Mouse (Mus musculus) MEL (cell line): Measurements from ENCODE around the gene B4galnt3. TPM values are rescaled to one million over a fixed set of nuclear protein-coding genes. Genes with fewer than 3 reads are reported as not detected.

ENCODE experiments used
- DNase-seq: peaks from one replicate; pipeline ENCODE4 v3.0.0; 2011; ENCODE audit warnings: low read depth, low spot score
- H3K27ac ChIP-seq: 2 replicates; pipeline ENCODE4 v1.5.1; 2012; ENCODE audit warnings: low read depth, mild to moderate bottlenecking, control low read depth, low read length, moderate library complexity; ENCODE audit not compliant: control insufficient read depth
- H3K27me3 ChIP-seq, 2 experiments: fragments of 150-350 bp in 1 of 2; sonication (generic) in 1 of 2; 2 replicates each; pipeline ENCODE4 v1.6.1; 2012; ENCODE audit warnings: low read length in 2 of 2, mild to moderate bottlenecking in 2 of 2, improper control_type of control experiment in 1 of 2, moderate library complexity in 1 of 2; ENCODE audit not compliant: insufficient read depth in 2 of 2, control insufficient read depth in 1 of 2
- H3K36me3 ChIP-seq, 2 experiments: 2 replicates each; pipeline ENCODE4 v1.6.1; 2012 to 2014; ENCODE audit warnings: low read length in 2 of 2, improper control_type of control experiment in 1 of 2, inconsistent platforms in 1 of 2, mild to moderate bottlenecking in 1 of 2; ENCODE audit not compliant: insufficient read depth in 2 of 2, control insufficient read depth in 1 of 2
- H3K4me1 ChIP-seq, 2 experiments: fragments of 150-350 bp in 1 of 2; sonication (generic) in 1 of 2; 2 replicates each; pipeline ENCODE4 v1.6.1; 2012; ENCODE audit warnings: low read length in 2 of 2, improper control_type of control experiment in 1 of 2, mild to moderate bottlenecking in 1 of 2; ENCODE audit not compliant: insufficient read depth in 2 of 2, control insufficient read depth in 1 of 2
- H3K4me3 ChIP-seq, 2 experiments: fragments of 150-350 bp in 1 of 2; sonication (generic) in 1 of 2; 2 replicates each; pipeline ENCODE4 v1.5.1; 2012; ENCODE audit warnings: low read depth in 2 of 2, low read length in 2 of 2, mild to moderate bottlenecking in 2 of 2, moderate library complexity in 2 of 2, control low read depth in 1 of 2, improper control_type of control experiment in 1 of 2; ENCODE audit not compliant: control insufficient read depth in 1 of 2, insufficient read depth in 1 of 2
- H3K79me2 ChIP-seq: 2 replicates; pipeline ENCODE4 v1.6.1; 2012; ENCODE audit warnings: mild to moderate bottlenecking, low read length, moderate library complexity; ENCODE audit not compliant: control insufficient read depth, poor library complexity, insufficient read depth
- H3K9ac ChIP-seq: 2 replicates; pipeline ENCODE4 v1.6.1; 2012; ENCODE audit warnings: low read depth, mild to moderate bottlenecking, control low read depth, low read length, moderate library complexity; ENCODE audit not compliant: control insufficient read depth, poor library complexity, severe bottlenecking
- H3K9me3 ChIP-seq: fragments of 150-350 bp; sonication (generic); replicated peaks from 2 replicates; pipeline ENCODE4 v1.6.1; 2012; ENCODE audit warnings: mild to moderate bottlenecking, low read length, improper control_type of control experiment, moderate library complexity; ENCODE audit not compliant: insufficient read depth
- BHLHE40 ChIP-seq: IDR thresholded peaks from 2 replicates; pipeline ENCODE4 v1.6.1; 2012; ENCODE audit warnings: low read depth, mild to moderate bottlenecking, inconsistent platforms, low read length, improper control_type of control experiment, borderline replicate concordance
- CHD2 ChIP-seq: IDR thresholded peaks from 2 replicates; pipeline ENCODE4 v1.6.1; 2011; ENCODE audit warnings: low read length, improper control_type of control experiment
- CTCF ChIP-seq, 3 experiments: IDR thresholded peaks in 2 of 3; conservative IDR thresholded peaks in 1 of 3; 2 replicates each; pipeline ENCODE4 v1.5.1; 2011 to 2012; ENCODE audit warnings: low read length in 3 of 3, low read depth in 2 of 3, mild to moderate bottlenecking in 2 of 3, improper control_type of control experiment in 1 of 3, inconsistent platforms in 1 of 3, mixed read lengths in 1 of 3, moderate library complexity in 1 of 3; ENCODE audit not compliant: control insufficient read depth in 1 of 3, insufficient read depth in 1 of 3, poor library complexity in 1 of 3, severe bottlenecking in 1 of 3
- EP300 ChIP-seq, 2 experiments: IDR thresholded peaks; 2 replicates each; pipeline ENCODE4 v1.6.1; 2011; ENCODE audit warnings: improper control_type of control experiment in 2 of 2, low read length in 2 of 2, low read depth in 1 of 2, mild to moderate bottlenecking in 1 of 2
- GATA1 ChIP-seq: IDR thresholded peaks from 2 replicates; pipeline ENCODE4 v1.6.1; 2011; ENCODE audit warnings: low read depth, low read length, improper control_type of control experiment
- HCFC1 ChIP-seq: IDR thresholded peaks from 2 replicates; pipeline ENCODE4 v1.6.1; 2012; ENCODE audit warnings: low read depth, mild to moderate bottlenecking, inconsistent platforms, low read length, improper control_type of control experiment, moderate library complexity
- MEF2A ChIP-seq: IDR thresholded peaks from 2 replicates; pipeline ENCODE4 v1.6.1; 2014; ENCODE audit warnings: low read depth, mild to moderate bottlenecking, inconsistent platforms, low read length, improper control_type of control experiment; ENCODE audit not compliant: poor library complexity, insufficient replicate concordance, severe bottlenecking; ENCODE audit errors: extremely low read depth
- MXI1 ChIP-seq: IDR thresholded peaks from 2 replicates; pipeline ENCODE4 v1.6.1; 2011; ENCODE audit warnings: mild to moderate bottlenecking, low read depth, low read length, improper control_type of control experiment
- NELFE ChIP-seq: IDR thresholded peaks from 2 replicates; pipeline ENCODE4 v1.6.1; 2011; ENCODE audit warnings: low read depth, low read length, improper control_type of control experiment
- NRF1 ChIP-seq: IDR thresholded peaks from 2 replicates; pipeline ENCODE4 v1.6.1; 2014; ENCODE audit warnings: low read depth, mild to moderate bottlenecking, inconsistent platforms, low read length, improper control_type of control experiment, moderate library complexity; ENCODE audit not compliant: poor library complexity, insufficient read depth, severe bottlenecking
- POLR2A ChIP-seq, 2 experiments: IDR thresholded peaks; 2 replicates each; pipeline ENCODE4 v1.6.1; 2011 to 2012; ENCODE audit warnings: low read length in 2 of 2, mild to moderate bottlenecking in 2 of 2, control low read depth in 1 of 2, improper control_type of control experiment in 1 of 2, low read depth in 1 of 2, moderate library complexity in 1 of 2; ENCODE audit not compliant: control insufficient read depth in 1 of 2, insufficient read depth in 1 of 2, poor library complexity in 1 of 2
- POLR2AphosphoS5 ChIP-seq: IDR thresholded peaks from 2 replicates; pipeline ENCODE4 v1.6.1; 2012; ENCODE audit warnings: low read depth, borderline replicate concordance, mild to moderate bottlenecking, inconsistent platforms, low read length, moderate library complexity, mixed read lengths
- RAD21 ChIP-seq: IDR thresholded peaks from 2 replicates; pipeline ENCODE4 v1.6.1; 2011; ENCODE audit warnings: mild to moderate bottlenecking, low read depth, low read length, improper control_type of control experiment
- RCOR1 ChIP-seq: IDR thresholded peaks from 2 replicates; pipeline ENCODE4 v1.6.1; 2012; ENCODE audit warnings: low read depth, mild to moderate bottlenecking, inconsistent platforms, low read length, improper control_type of control experiment
- SIN3A ChIP-seq: IDR thresholded peaks from 2 replicates; pipeline ENCODE4 v1.6.1; 2012; ENCODE audit warnings: low read length, improper control_type of control experiment, inconsistent platforms
- UBTF ChIP-seq: IDR thresholded peaks from 2 replicates; pipeline ENCODE4 v1.6.1; 2012; ENCODE audit warnings: low read depth, mild to moderate bottlenecking, inconsistent platforms, low read length, improper control_type of control experiment, moderate library complexity, borderline replicate concordance; ENCODE audit not compliant: insufficient read depth
- USF2 ChIP-seq, 2 experiments: IDR thresholded peaks; 2 replicates each; pipeline ENCODE4 v1.6.1; 2011 to 2012; ENCODE audit warnings: improper control_type of control experiment in 2 of 2, low read length in 2 of 2, borderline replicate concordance in 1 of 2, inconsistent platforms in 1 of 2, low read depth in 1 of 2, mild to moderate bottlenecking in 1 of 2; ENCODE audit not compliant: insufficient read depth in 1 of 2
- ZC3H11A ChIP-seq: IDR thresholded peaks from 2 replicates; pipeline ENCODE4 v1.6.1; 2012; ENCODE audit warnings: low read depth, mild to moderate bottlenecking, inconsistent platforms, low read length, improper control_type of control experiment
- ZKSCAN1 ChIP-seq: IDR thresholded peaks from 2 replicates; pipeline ENCODE4 v1.6.1; 2012; ENCODE audit warnings: low read depth, mild to moderate bottlenecking, inconsistent platforms, low read length, improper control_type of control experiment, moderate library complexity
- ZMIZ1 ChIP-seq: IDR thresholded peaks from 2 replicates; pipeline ENCODE4 v1.6.1; 2012; ENCODE audit warnings: low read depth, mild to moderate bottlenecking, inconsistent platforms, low read length, improper control_type of control experiment, moderate library complexity
- polyA plus RNA-seq, 2 experiments: library from polyadenylated mRNA; stranded (reverse) in 1 of 2; unstranded in 1 of 2; fragments of >175 nt in 1 of 2; fragments of >200 nt in 1 of 2; gene quantifications; 2 replicates each; pipeline versions ENCODE4 v1.2.1 to v1.2.4; 2012; ENCODE audit warnings: low replicate concordance in 2 of 2, low read depth in 1 of 2; ENCODE audit not compliant: insufficient read length in 2 of 2, insufficient read depth in 1 of 2, missing spikeins in 1 of 2
- total RNA-seq: library from RNA; depleted of rRNA; stranded (reverse); fragments of 300-350 nt; gene quantifications from 2 replicates; pipeline ENCODE4 v1.2.3, GENCODE M21; 2012

The B4galnt3 gene
- total and polyA plus RNA-seq, 3 experiments: 1.3 to 1.5 TPM; not detected in 1

DNA sequence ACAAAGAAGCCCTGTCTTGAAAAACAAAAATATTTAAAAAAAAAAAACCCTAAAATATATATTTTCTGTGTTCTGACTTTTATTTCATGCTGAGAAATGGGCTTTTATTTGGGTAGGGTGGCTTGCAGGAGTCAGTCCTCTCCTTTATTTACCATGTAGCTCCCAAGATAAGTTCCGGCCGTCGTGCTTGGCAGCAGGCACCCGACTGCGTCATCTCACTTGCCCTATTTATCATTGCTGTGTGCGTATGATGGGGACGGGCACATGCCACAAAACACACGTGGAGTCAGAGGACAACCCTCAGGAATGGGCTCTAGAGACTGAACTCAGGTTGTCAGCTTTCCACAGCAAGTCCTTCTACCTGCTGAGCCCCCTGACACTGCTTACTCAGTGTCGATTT lies 24.8 kb upstream of the B4galnt3 start:
- Histone ChIP-seq H3K79me2 (no peaks in the 10 kb centered on the region), H3K27me3 (no peaks in the 10 kb centered on the region)
- TF ChIP-seq CHD2 (no peak), RAD21 (no peak), UBTF (no peak), ZMIZ1 (no peak)
- TF ChIP-seq, all 39 proteins: peak for 0
- H3K27ac ChIP-seq: no peak overlapping the region
- no peak overlapping the region for H3K9ac ChIP-seq
- H3K9me3 ChIP-seq: no peaks in the 10 kb centered on the region
- DNase-seq: no peak
- no peaks in the 10 kb centered on the region for H3K4me1 ChIP-seq
- H3K36me3 ChIP-seq: no peaks in the 10 kb centered on the region
- no peak overlapping the region for H3K4me3 ChIP-seq

DNA sequence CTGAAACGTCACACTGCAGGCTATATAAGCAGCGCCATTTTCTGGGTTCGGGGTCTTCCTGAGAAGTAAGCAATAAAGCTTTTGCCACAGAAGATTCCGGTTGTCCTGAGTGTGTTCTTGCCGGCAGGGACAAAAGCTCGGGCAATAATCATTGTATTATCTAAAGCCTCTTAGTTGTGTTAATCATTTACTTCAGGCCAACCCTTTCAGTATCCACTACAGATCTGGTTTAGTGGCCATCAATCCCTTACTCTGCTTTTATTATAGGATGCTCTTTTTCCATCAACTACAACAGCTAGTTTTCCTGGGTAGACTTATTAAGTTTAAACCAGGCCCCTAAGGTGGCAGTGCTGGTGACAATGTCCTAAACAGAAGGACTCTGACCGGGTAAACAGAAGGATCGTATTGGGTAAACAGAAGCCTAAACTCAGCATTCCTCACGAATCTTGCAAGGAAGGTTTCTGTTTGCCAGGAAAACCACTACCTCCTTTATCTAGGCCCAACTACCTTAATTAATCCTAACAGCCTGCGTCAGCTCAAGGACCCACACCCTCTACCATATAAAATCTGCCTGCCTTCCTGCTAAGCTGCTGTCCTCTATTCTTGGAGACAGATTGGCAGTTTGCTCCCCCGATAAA lies 24.1 kb upstream of the B4galnt3 start:
- Histone ChIP-seq H3K27me3 (no peaks in the 10 kb centered on the region), H3K79me2 (no peaks in the 10 kb centered on the region), H3K4me3 (no peak overlapping the region), H3K9ac (no peak overlapping the region), H3K27ac (no peak overlapping the region)
- TF ChIP-seq SIN3A: no peak
- no peak for TF ChIP-seq ZKSCAN1
- no peak for TF ChIP-seq USF2 (IDR thresholded peaks at IDR 0.05; ENCODE audit: borderline replicate concordance in 1 of 2, insufficient read depth in 1 of 2, low read depth in 1 of 2, low read length in 2 of 2)
- TF ChIP-seq EP300 (IDR thresholded peaks at IDR 0.05; ENCODE audit: low read depth in 1 of 2, low read length in 2 of 2): no peak
- no peak for TF ChIP-seq MEF2A
- TF ChIP-seq CHD2: no peak
- TF ChIP-seq POLR2A (IDR thresholded peaks at IDR 0.05; ENCODE audit: control insufficient read depth in 1 of 2, insufficient read depth in 1 of 2, low read depth in 1 of 2, low read length in 2 of 2, poor library complexity in 1 of 2): no peak
- TF ChIP-seq ZC3H11A: no peak
- no peak for TF ChIP-seq BHLHE40
- no peak for TF ChIP-seq NRF1
- TF ChIP-seq RCOR1: no peak
- no peak for TF ChIP-seq HCFC1
- TF ChIP-seq MXI1: no peak
- no peak for TF ChIP-seq RAD21
- TF ChIP-seq NELFE: no peak
- TF ChIP-seq CTCF (IDR thresholded peaks at IDR 0.05 in 2 of 3, conservative IDR thresholded peaks at IDR 0.05 in 1 of 3; ENCODE audit: control insufficient read depth in 1 of 3, insufficient read depth in 1 of 3, low read depth in 2 of 3, low read length in 3 of 3, poor library complexity in 1 of 3, severe bottlenecking in 1 of 3): no peak
- TF ChIP-seq GATA1: no peak
- TF ChIP-seq POLR2AphosphoS5: no peak
- TF ChIP-seq, all 39 proteins: peak for 0
- Histone ChIP-seq H3K4me1 (no peaks in the 10 kb centered on the region), H3K9me3 (no peaks in the 10 kb centered on the region), H3K36me3 (no peaks in the 10 kb centered on the region)
- no peak for DNase-seq
